Mouse (Mus musculus): ENCODE measurements around the gene C77080. TPM values are rescaled to one million over a fixed set of nuclear protein-coding genes. Genes with fewer than 3 reads are reported as not detected.
A peak's percentile ranks its signal among the peaks of the same experiment; 100 is the strongest.

C77080 gene
- total RNA-seq, 2 experiments from 2014 or later = 1.7 to 1.9 TPM

- intact Hi-C loops (cut with DNase I) = loop anchor here (2.0 kb wide), 1 partner anchor 137 kb away; no protein-coding TSS in a partner anchor
- DNase-seq = no peak
Observed at GRCm38 (mm10) chr4:129271991-129272755, 11.0 kb upstream of the C77080 start.

DNA sequence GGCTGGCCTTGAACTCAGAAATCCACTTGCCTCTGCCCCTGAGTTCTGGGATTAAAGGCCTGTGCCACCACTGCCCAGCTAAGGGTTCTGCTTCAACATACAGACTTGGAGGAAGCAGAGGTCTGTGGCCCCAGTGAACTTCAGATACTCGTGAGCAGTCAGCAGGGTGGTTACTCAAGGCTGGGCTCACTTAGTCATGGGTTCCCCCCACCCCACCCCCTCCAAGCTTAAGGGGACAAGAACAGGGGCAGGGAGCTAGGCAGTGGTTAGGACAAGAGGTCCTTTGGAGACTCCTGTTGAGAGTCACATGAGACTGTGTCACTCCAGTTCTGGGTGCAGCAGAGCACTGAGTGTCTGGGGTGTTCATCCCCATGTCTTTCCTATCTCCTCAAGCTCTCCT, 7.5 kb upstream of the C77080 start:
- intact Hi-C loops (cut with DNase I) = no loop called here
- no peak for DNase-seq

DNA sequence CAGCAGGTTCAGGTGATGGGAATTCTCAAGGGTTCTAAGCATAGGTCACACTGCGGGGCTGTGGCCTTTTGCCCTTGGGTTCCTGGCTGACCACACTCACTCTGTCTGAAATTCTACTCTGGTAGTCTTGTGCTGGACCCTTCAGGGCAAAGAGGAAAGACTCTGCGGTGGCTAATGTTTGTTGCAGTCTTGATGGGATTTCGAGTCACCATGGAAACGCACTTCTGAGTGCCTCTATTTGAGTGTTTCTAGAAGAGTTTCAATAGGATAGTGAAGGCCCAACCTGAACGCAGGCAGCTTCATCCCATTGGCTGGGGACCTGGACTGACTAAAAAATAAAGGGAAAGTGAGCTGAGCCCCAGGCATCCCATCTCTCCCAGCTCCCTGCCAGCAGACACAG, 5.6 kb upstream of the C77080 start:
- intact Hi-C loops (cut with DNase I) = no loop called here
- DNase-seq = no peak

DNA sequence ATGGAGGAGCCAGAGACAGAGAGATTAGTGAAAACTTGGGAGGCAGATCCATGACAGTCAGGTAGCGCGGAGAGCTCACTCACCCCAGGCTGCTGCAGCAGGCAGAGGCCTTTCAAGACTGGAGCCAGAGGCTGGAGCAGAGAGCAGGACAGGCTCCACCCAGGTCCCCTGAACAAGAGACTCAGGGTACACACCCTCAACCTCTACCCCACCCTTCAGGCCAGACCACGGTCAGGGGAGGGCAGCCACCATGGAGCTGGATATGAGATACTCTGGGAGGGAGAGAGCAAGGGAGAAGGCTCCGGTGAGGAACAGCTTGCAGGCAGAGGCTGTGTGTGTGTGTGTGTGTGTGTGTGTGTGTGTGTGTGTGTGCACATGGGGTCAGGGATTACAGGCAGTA, 5.0 kb upstream of the C77080 start:
- DNase-seq = no peak
- intact Hi-C loops (cut with DNase I) = no loop called here

DNA sequence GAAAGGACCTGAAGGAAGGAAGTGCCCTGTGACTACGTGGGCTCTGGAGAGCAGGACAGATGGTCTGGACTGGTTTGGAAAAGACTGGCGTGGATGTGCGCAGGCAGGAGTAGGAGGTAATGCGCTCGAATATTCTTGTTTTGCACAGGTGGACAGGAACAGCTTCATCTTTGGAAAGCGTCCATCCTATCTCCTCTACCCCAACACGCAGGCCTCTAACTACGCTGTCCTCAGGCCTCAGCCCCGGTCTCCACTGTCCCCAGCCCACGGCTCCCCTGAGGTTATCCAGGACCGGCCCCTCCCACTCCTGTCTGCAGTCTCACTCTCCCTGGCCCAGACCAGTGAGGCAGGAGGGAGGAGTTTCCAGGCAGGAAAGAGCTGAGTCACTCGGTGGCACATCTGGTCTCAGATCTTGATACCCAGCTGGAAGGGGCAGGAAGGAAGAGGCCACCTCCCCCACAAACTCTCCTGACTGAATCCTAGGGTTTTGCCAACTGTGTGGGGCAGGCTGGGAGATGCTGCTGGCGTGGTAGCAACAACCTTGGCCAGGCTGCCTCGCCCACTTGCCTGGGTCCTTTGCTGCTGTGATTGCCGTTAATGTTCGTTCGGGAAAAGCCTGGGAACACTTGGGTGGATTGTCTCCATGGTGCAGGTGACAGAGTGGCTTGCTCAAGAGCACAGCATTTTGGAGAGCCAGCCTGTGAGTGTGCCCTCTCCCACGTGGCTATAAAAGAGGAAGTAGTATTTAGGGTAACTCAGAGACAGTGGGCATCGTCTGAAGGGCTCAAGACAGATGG, 2.2 kb upstream of the C77080 start:
- intact Hi-C loops (cut with DNase I) = no loop called here
- DNase-seq = peak; percentile 28 to 41

GRCm38 (mm10) chr4:129260678-129261077, 526 bp downstream of the C77080 start:
- intact Hi-C loops (cut with DNase I) = no loop called here
- DNase-seq = no peak

DNA sequence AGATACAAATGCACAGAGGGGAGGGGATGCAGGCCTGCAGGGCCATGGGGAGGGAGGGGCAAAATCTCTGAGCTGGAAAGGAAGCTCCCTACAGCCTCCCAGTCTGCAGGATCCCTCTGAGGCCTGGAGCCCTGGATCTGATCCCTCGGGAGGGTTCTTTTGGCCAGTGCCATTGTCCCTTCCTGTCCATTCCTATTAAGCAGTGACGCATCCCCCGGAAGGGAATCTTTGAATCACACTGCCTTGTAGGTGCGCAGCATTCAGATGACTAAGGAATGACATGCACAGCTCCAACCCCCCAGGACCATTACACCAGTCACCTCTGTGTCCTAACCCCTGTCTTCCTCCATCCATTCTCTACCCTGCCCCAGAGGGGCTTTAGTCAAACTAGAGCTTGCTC, 2.1 kb downstream of the C77080 start:
- intact Hi-C loops (cut with DNase I) = no loop called here
- no peak for DNase-seq

GRCm38 (mm10) chr4:129256450-129257380, 4.5 kb downstream of the C77080 start:
- no peak for DNase-seq
- intact Hi-C loops (cut with DNase I) = no loop called here

DNA sequence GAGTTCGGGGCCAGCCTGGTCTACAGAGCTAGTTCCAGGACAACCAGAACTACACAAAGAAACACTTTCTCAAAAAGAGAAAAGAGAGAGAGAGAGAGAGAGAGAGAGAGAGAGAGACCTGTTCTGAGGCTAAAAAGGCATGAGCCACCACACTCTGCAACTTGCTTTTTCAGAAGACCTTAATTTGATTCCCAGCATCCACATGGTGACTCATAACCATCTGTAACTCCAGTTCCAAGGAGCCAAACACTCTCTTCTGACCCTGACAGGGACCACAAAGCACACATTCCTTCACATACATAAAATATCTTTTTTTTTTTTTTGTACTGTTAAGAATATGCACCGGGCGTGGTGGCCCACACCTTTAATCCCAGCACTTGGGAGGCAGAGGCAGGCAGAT, 6.6 kb downstream of the C77080 start:
- intact Hi-C loops (cut with DNase I) = no loop called here

GRCm38 (mm10) chr4:129252492-129252891, 8.7 kb downstream of the C77080 start:
- DNase-seq = no peak
- intact Hi-C loops (cut with DNase I) = no loop called here

More for the DNA sequence above, 6.6 kb downstream of the C77080 start:
- DNase-seq = no peak

DNA sequence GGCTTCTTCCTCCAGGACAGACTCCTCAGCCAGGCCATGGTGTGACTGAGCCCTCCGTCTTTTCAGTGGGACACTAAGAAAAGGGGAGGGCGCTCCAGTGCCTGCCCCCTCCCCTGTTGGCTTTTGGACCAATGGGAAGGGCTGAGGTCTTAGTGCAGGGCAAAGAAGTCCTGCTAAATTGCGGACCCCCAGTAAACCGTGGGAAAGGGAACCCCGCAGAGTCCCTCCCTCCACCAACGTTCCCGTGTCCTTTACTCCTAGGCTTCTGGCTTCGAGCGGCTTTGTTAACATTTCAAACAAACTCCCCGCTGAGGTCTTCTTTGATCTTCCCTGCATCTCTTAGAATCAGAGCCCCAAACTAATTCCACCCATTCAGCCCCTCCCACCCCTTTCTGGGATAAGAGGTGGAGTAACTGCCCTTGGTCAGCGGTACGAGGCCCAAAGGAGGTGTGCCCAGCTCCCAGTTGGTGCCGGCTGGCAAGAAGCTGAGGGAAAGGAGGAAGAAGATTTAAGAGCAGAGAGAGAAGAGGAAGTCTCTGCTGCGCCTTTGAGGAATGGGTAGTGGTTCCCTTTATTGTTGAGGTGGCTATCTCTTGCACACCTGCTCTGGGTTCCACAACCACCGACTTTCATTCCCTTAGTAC, 9.6 kb downstream of the C77080 start:
- no peak for DNase-seq
- intact Hi-C loops (cut with DNase I) = no loop called here

GRCm38 (mm10) chr4:129250759-129251481, 10.3 kb downstream of the C77080 start:
- DNase-seq = no peak
- intact Hi-C loops (cut with DNase I) = no loop called here

- intact Hi-C loops (cut with DNase I) = no loop called here
- DNase-seq = no peak
Observed at GRCm38 (mm10) chr4:129249288-129249687, 11.9 kb downstream of the C77080 start.

- no peak for DNase-seq
- intact Hi-C loops (cut with DNase I) = no loop called here
Observed at GRCm38 (mm10) chr4:129248243-129248767, 12.9 kb downstream of the C77080 start.

GRCm38 (mm10) chr4:129247381-129248242, 13.6 kb downstream of the C77080 start:
- intact Hi-C loops (cut with DNase I) = no loop called here
- no peak for DNase-seq

- intact Hi-C loops (cut with DNase I) = no loop called here
- no peak for DNase-seq
Observed at GRCm38 (mm10) chr4:129246360-129247301, 14.6 kb downstream of the C77080 start.

- no peak for DNase-seq
- intact Hi-C loops (cut with DNase I) = no loop called here
Observed at GRCm38 (mm10) chr4:129244802-129245201, 16.4 kb downstream of the C77080 start.
